Mouse (Mus musculus): ENCODE measurements at regions not wholly inside any gene's neighbourhood (a gene's known extent, or its start where the extent isn't known, plus 50 kb on each side); places are given as distances from the start of the nearest gene placed in this dataset.

DNA sequence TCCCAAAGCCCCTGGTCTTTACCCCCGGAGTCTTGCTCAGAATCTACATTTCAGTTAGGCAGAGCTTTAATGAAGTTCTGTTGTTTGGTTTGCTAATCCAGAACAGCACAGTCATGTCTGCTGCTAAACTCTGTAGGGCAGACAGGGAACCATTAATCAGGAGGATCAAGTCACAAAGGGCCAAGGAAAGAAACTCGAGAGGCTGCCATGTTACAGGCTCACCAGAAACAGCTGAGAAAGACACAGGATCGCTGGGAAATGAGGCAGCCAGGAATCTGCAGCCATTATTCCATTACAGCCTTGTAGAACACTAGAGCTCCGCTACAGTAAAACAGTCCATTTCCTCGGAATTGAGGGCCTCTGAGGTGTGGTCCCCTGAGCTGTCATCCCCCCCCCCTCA is 121.1 kb upstream of the Cops8 start:
- 0 out of 2 replicates have a peak, but pooled peaks cover 4% of the 10 kb centered on the region for H3K4me1 ChIP-seq
- no peak overlapping the region for H3K27ac ChIP-seq
- no peak overlapping the region for H3K9ac ChIP-seq
- no peaks in the 10 kb centered on the region for H3K36me3 ChIP-seq (replicated peaks)
- H3K9me3 ChIP-seq = no peaks in the 10 kb centered on the region
- WGBS = 81% methylated on average over 5 of the region's 5 CpGs
- H3K4me3 ChIP-seq = no peak overlapping the region
- H3K27me3 ChIP-seq (replicated peaks) = no peaks in the 10 kb centered on the region
- no peak overlapping the region for H3K4me2 ChIP-seq
- no peak for ATAC-seq (replicated peaks)

GRCm38 (mm10) chr1:90486349-90486839 is 116.4 kb upstream of the Cops8 start:
- Histone ChIP-seq H3K4me1 (no peaks in the 10 kb centered on the region), H3K36me3 (replicated peaks) (no peaks in the 10 kb centered on the region)
- ATAC-seq (replicated peaks) = no peak

GRCm38 (mm10) chr1:90487886-90488285 is 114.9 kb upstream of the Cops8 start:
- ATAC-seq (replicated peaks) = no peak
- 78% methylated on average over 2 of the region's 2 CpGs for WGBS
- H3K4me1 ChIP-seq = no peaks in the 10 kb centered on the region

More at GRCm38 (mm10) chr1:90486349-90486839, 116.4 kb upstream of the Cops8 start:
- Histone ChIP-seq H3K9me3 (no peaks in the 10 kb centered on the region), H3K27me3 (replicated peaks) (no peaks in the 10 kb centered on the region), H3K4me3 (no peak overlapping the region), H3K27ac (no peak overlapping the region), H3K4me2 (no peak overlapping the region), H3K9ac (no peak overlapping the region)
- 66% methylated on average over 11 of the region's 11 CpGs for whole genome bisulfite sequencing

DNA sequence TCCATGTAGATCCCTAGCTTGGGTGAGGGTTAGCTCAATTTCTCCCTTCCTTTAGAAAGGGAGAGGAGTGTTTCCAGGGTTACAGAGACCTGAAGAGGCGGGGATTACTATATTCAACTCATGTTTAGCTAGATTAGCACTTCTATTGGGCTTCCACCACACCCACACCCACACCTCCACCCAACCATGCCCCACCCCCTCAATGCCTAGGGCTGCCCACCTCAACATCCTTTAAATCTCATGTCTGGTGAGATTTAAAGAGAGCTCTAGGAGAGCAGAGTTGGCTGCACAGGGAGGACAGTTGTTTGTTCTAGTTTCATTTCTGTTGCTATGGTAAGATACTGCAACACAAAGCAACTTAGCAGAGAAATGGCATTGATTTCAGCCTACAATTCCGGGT is 113.8 kb upstream of the Cops8 start:
- 72% methylated on average over 2 of the region's 2 CpGs for WGBS
- no peak for ATAC-seq (replicated peaks)
- Histone ChIP-seq H3K27ac (no peak overlapping the region), H3K36me3 (replicated peaks) (no peaks in the 10 kb centered on the region), H3K4me1 (no peaks in the 10 kb centered on the region), H3K9ac (no peak overlapping the region), H3K4me2 (no peak overlapping the region), H3K27me3 (replicated peaks) (no peaks in the 10 kb centered on the region), H3K9me3 (no peaks in the 10 kb centered on the region), H3K4me3 (no peak overlapping the region)

More at GRCm38 (mm10) chr1:90487886-90488285, 114.9 kb upstream of the Cops8 start:
- Histone ChIP-seq H3K27me3 (replicated peaks) (no peaks in the 10 kb centered on the region), H3K4me3 (no peak overlapping the region), H3K4me2 (no peak overlapping the region), H3K27ac (no peak overlapping the region), H3K9ac (no peak overlapping the region), H3K36me3 (replicated peaks) (no peaks in the 10 kb centered on the region), H3K9me3 (no peaks in the 10 kb centered on the region)

DNA sequence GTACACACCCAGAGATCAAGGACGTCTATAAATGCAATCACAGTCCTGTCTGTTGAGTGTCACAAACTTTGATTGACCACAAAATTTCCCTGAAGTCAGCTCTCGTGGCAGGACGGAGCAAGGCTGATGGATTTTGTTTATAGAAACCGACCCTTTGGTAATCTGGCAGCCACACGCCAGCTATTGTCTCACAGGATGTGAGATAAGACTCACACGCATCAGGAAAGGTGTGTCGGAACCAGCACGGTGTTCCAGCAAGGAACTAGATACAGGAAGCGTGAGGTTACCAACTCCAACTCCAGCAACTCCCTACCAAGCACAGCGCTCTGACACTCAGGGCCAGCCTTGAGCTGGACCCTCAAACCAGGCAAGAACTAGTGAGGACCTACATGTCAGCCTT is 112.4 kb upstream of the Cops8 start:
- H3K4me1 ChIP-seq = no peaks in the 10 kb centered on the region
- H3K9me3 ChIP-seq = no peaks in the 10 kb centered on the region
- H3K4me3 ChIP-seq = no peak overlapping the region
- H3K27ac ChIP-seq = no peak overlapping the region
- no peak overlapping the region for H3K4me2 ChIP-seq
- H3K9ac ChIP-seq = no peak overlapping the region
- H3K36me3 ChIP-seq (replicated peaks) = no peaks in the 10 kb centered on the region
- no peak for ATAC-seq (replicated peaks)
- H3K27me3 ChIP-seq (replicated peaks) = no peaks in the 10 kb centered on the region
- 89% methylated on average over 10 of the region's 10 CpGs for WGBS

- Histone ChIP-seq H3K9ac (no peak overlapping the region), H3K9me3 (no peaks in the 10 kb centered on the region), H3K4me3 (no peak overlapping the region), H3K27me3 (replicated peaks) (no peaks in the 10 kb centered on the region), H3K36me3 (replicated peaks) (no peaks in the 10 kb centered on the region), H3K27ac (no peak overlapping the region), H3K4me2 (no peak overlapping the region), H3K4me1 (no peaks in the 10 kb centered on the region)
- ATAC-seq (replicated peaks) = no peak
- 19% methylated on average over 7 of the region's 7 CpGs for WGBS
Observed at GRCm38 (mm10) chr1:90493481-90493880, 109.3 kb upstream of the Cops8 start.

GRCm38 (mm10) chr1:90495174-90495573 is 107.6 kb upstream of the Cops8 start:
- Histone ChIP-seq H3K9me3 (no peaks in the 10 kb centered on the region), H3K4me3 (no peak overlapping the region), H3K4me1 (no peaks in the 10 kb centered on the region), H3K36me3 (replicated peaks) (no peaks in the 10 kb centered on the region), H3K27me3 (replicated peaks) (no peaks in the 10 kb centered on the region), H3K9ac (no peak overlapping the region), H3K4me2 (no peak overlapping the region), H3K27ac (no peak overlapping the region)
- no peak for ATAC-seq (replicated peaks)
- 88% methylated on average over 9 of the region's 9 CpGs for WGBS

DNA sequence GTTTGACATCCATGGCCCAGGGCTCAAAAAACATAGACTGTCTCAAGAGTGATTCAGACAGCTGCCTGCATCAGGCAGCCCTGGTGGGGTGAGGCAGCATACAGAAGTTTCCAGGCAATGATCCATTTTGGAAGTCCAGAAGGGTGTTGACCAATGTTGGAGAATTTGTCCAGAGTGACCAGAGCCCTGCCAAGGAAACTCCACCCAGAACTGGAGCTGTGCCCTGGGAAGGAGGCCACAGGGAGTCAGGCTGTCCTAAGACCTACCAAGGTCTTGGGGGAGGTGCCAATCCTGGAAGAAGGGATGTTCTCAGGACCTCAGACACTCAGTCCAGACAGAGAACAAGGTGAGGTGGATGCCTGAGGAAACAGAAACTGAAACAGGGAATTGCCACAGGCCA is 105.2 kb upstream of the Cops8 start:
- no peaks in the 10 kb centered on the region for H3K9me3 ChIP-seq
- H3K27me3 ChIP-seq (replicated peaks) = no peaks in the 10 kb centered on the region
- no peak overlapping the region for H3K4me2 ChIP-seq
- H3K4me1 ChIP-seq = no peaks in the 10 kb centered on the region
- H3K27ac ChIP-seq = no peak overlapping the region
- no peak for ATAC-seq (replicated peaks)
- no peaks in the 10 kb centered on the region for H3K36me3 ChIP-seq (replicated peaks)
- no peak overlapping the region for H3K9ac ChIP-seq
- H3K4me3 ChIP-seq = no peak overlapping the region

- H3K27me3 ChIP-seq (replicated peaks) = no peaks in the 10 kb centered on the region
Observed at GRCm38 (mm10) chr1:90501373-90501772, 101.4 kb upstream of the Cops8 start.

GRCm38 (mm10) chr1:90502371-90502770 is 100.4 kb upstream of the Cops8 start:
- no peak overlapping the region for H3K27ac ChIP-seq
- H3K4me1 ChIP-seq = 0 out of 2 replicates have a peak, but pooled peaks cover 6% of the 10 kb centered on the region
- H3K9me3 ChIP-seq = no peaks in the 10 kb centered on the region
- no peak for ATAC-seq (replicated peaks)
- no peak overlapping the region for H3K4me2 ChIP-seq
- 95% methylated on average over 3 of the region's 3 CpGs for WGBS
- no peaks in the 10 kb centered on the region for H3K36me3 ChIP-seq (replicated peaks)
- H3K4me3 ChIP-seq = no peak overlapping the region
- no peaks in the 10 kb centered on the region for H3K27me3 ChIP-seq (replicated peaks)
- no peak overlapping the region for H3K9ac ChIP-seq

More at GRCm38 (mm10) chr1:90501373-90501772, 101.4 kb upstream of the Cops8 start:
- no peak overlapping the region for H3K27ac ChIP-seq
- H3K36me3 ChIP-seq (replicated peaks) = no peaks in the 10 kb centered on the region
- ATAC-seq (replicated peaks) = no peak
- no peak overlapping the region for H3K4me2 ChIP-seq
- H3K4me3 ChIP-seq = no peak overlapping the region
- H3K9me3 ChIP-seq = no peaks in the 10 kb centered on the region
- 0 out of 2 replicates have a peak, but pooled peaks cover 6% of the 10 kb centered on the region for H3K4me1 ChIP-seq
- no peak overlapping the region for H3K9ac ChIP-seq

GRCm38 (mm10) chr1:90502771-90503540 is 99.8 kb upstream of the Cops8 start:
- H3K4me1 ChIP-seq = 0 out of 2 replicates have a peak, but pooled peaks cover 6% of the 10 kb centered on the region
- no peak for ATAC-seq (replicated peaks)

DNA sequence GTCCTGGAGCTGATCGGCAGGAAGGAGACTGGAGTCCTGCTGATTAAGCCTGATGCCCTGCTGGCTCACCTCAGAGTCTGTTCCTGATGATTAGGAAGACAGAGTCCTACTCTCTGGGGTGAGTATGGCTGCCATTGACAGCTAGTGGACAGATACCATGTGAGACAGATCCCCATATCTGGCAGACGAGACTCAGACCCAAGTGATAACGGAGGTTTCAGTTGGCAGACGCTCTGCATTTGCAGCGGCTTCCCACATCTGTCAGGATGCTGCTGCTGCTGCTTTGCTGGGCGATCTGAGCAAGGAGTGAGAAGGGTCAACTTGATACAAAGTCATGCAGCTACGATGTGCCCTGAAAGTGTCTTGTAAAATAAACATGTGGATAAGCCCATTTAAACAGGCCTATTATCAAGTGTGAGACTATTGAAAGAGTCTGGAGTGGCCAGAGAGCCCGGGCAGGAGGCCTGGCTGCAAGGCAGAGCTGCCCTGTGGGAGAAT is 98.1 kb upstream of the Cops8 start:
- no peak overlapping the region for H3K9ac ChIP-seq
- no peak overlapping the region for H3K4me3 ChIP-seq
- H3K36me3 ChIP-seq (replicated peaks) = no peaks in the 10 kb centered on the region
- no peak overlapping the region for H3K27ac ChIP-seq
- H3K27me3 ChIP-seq (replicated peaks) = no peaks in the 10 kb centered on the region
- H3K4me1 ChIP-seq = 0 out of 2 replicates have a peak, but pooled peaks cover 6% of the 10 kb centered on the region
- no peak overlapping the region for H3K4me2 ChIP-seq
- 19% methylated on average over 8 of the region's 8 CpGs for WGBS
- no peak for ATAC-seq (replicated peaks)
- H3K9me3 ChIP-seq = no peaks in the 10 kb centered on the region

More at GRCm38 (mm10) chr1:90502771-90503540, 99.8 kb upstream of the Cops8 start:
- H3K36me3 ChIP-seq (replicated peaks) = no peaks in the 10 kb centered on the region
- no peak overlapping the region for H3K27ac ChIP-seq
- no peaks in the 10 kb centered on the region for H3K27me3 ChIP-seq (replicated peaks)
- H3K4me3 ChIP-seq = no peak overlapping the region
- H3K4me2 ChIP-seq = no peak overlapping the region
- H3K9me3 ChIP-seq = no peaks in the 10 kb centered on the region
- no peak overlapping the region for H3K9ac ChIP-seq
- WGBS = 90% methylated on average over 8 of the region's 8 CpGs

GRCm38 (mm10) chr1:90505599-90505998 is 97.2 kb upstream of the Cops8 start:
- WGBS = 93% methylated on average over 3 of the region's 3 CpGs
- no peaks in the 10 kb centered on the region for H3K27me3 ChIP-seq (replicated peaks)
- no peak overlapping the region for H3K4me2 ChIP-seq
- H3K4me3 ChIP-seq = no peak overlapping the region
- H3K4me1 ChIP-seq = 0 out of 2 replicates have a peak, but pooled peaks cover 6% of the 10 kb centered on the region
- H3K9me3 ChIP-seq = no peaks in the 10 kb centered on the region
- H3K9ac ChIP-seq = no peak overlapping the region
- H3K36me3 ChIP-seq (replicated peaks) = no peaks in the 10 kb centered on the region
- no peak for ATAC-seq (replicated peaks)
- no peak overlapping the region for H3K27ac ChIP-seq
